Mouse (Mus musculus) CH12.LX (cell line): Measurements from ENCODE around the gene Zfp280d. TPM values are rescaled to one million over a fixed set of nuclear protein-coding genes. Genes with fewer than 3 reads are reported as not detected.

Source experiments
- DNase-seq: peaks from one replicate; pipeline ENCODE4 v3.0.0-alpha.2; 2013; ENCODE audit errors: extremely low read depth
- H3K27ac ChIP-seq: 2 replicates; pipeline ENCODE4 v1.5.1; 2012; ENCODE audit warnings: low read depth, mild to moderate bottlenecking, control low read depth, moderate library complexity; ENCODE audit not compliant: insufficient read depth
- H3K27me3 ChIP-seq: replicated peaks from 2 replicates; pipeline ENCODE3; 2012; ENCODE audit warnings: inconsistent platforms
- H3K36me3 ChIP-seq, 2 experiments: replicated peaks in 1 of 2; 2 replicates each; pipeline versions ENCODE3 to v1.6.1; 2012; ENCODE audit warnings: inconsistent platforms in 1 of 2, low read length in 1 of 2, mild to moderate bottlenecking in 1 of 2, mixed read lengths in 1 of 2, moderate library complexity in 1 of 2; ENCODE audit not compliant: control insufficient read depth in 1 of 2, insufficient read depth in 1 of 2
- H3K4me1 ChIP-seq, 2 experiments: 2 replicates each; pipeline ENCODE4 v1.6.1; 2012; ENCODE audit warnings: inconsistent platforms in 1 of 2, moderate library complexity in 1 of 2; ENCODE audit not compliant: insufficient read depth in 2 of 2, control insufficient read depth in 1 of 2
- H3K4me2 ChIP-seq: 2 replicates; pipeline ENCODE4 v1.6.1; 2012; ENCODE audit warnings: low read depth, mild to moderate bottlenecking, control low read depth; ENCODE audit not compliant: poor library complexity, insufficient read depth, severe bottlenecking
- H3K4me3 ChIP-seq, 3 experiments: fragments of 150-350 bp in 1 of 3; sonication (generic) in 1 of 3; replicated peaks in 1 of 3; 2 replicates each; pipeline versions ENCODE3 to v1.5.1; 2011 to 2012; ENCODE audit warnings: low read depth in 2 of 3, low read length in 2 of 3, mild to moderate bottlenecking in 2 of 3, moderate library complexity in 2 of 3, control low read depth in 1 of 3, improper control_type of control experiment in 1 of 3, inconsistent platforms in 1 of 3, mixed read lengths in 1 of 3; ENCODE audit not compliant: poor library complexity in 1 of 3
- H3K79me2 ChIP-seq: replicated peaks from 2 replicates; pipeline ENCODE4 v1.6.1; 2012; ENCODE audit warnings: mild to moderate bottlenecking, moderate library complexity; ENCODE audit not compliant: control insufficient read depth, poor library complexity, insufficient read depth, severe bottlenecking; ENCODE audit errors: extremely low read depth
- H3K9ac ChIP-seq: 2 replicates; pipeline ENCODE4 v1.6.1; 2012; ENCODE audit warnings: low read depth, mild to moderate bottlenecking, control low read depth, moderate library complexity; ENCODE audit not compliant: insufficient read depth
- H3K9me3 ChIP-seq: replicated peaks from 2 replicates; pipeline ENCODE3; 2012; ENCODE audit warnings: low read length, inconsistent platforms, mixed read lengths
- E2F4 ChIP-seq: IDR thresholded peaks from 2 replicates; pipeline ENCODE4 v1.6.1; 2011; ENCODE audit warnings: low read depth, low read length, improper control_type of control experiment; ENCODE audit not compliant: insufficient replicate concordance
- ETS1 ChIP-seq: conservative IDR thresholded peaks from 2 replicates; pipeline ENCODE4 v1.6.1; 2012; ENCODE audit warnings: low read depth, mild to moderate bottlenecking, inconsistent platforms, low read length, improper control_type of control experiment, moderate library complexity
- HCFC1 ChIP-seq: IDR thresholded peaks from 2 replicates; pipeline ENCODE4 v1.6.1; 2012; ENCODE audit warnings: low read depth, mild to moderate bottlenecking, inconsistent platforms, low read length, improper control_type of control experiment
- JUN ChIP-seq: IDR thresholded peaks from 2 replicates; pipeline ENCODE4 v1.6.1; 2011; ENCODE audit warnings: low read depth, mild to moderate bottlenecking, low read length, improper control_type of control experiment, moderate library complexity; ENCODE audit not compliant: insufficient read depth
- JUND ChIP-seq: conservative IDR thresholded peaks from 2 replicates; pipeline ENCODE4 v1.6.1; 2011; ENCODE audit warnings: low read depth, low read length, improper control_type of control experiment
- KAT2A ChIP-seq: IDR thresholded peaks from 2 replicates; pipeline ENCODE4 v1.6.1; 2012; ENCODE audit warnings: low read length, improper control_type of control experiment, inconsistent platforms; ENCODE audit not compliant: insufficient replicate concordance
- MAFK ChIP-seq: IDR thresholded peaks from 2 replicates; pipeline ENCODE4 v1.6.1; 2011; ENCODE audit warnings: low read length, improper control_type of control experiment; ENCODE audit not compliant: insufficient replicate concordance
- NRF1 ChIP-seq: IDR thresholded peaks from 2 replicates; pipeline ENCODE4 v1.6.1; 2014; ENCODE audit warnings: low read depth, mild to moderate bottlenecking, inconsistent platforms, low read length, improper control_type of control experiment, moderate library complexity
- PAX5 ChIP-seq: IDR thresholded peaks from 2 replicates; pipeline ENCODE4 v1.6.1; 2012; ENCODE audit warnings: low read length, inconsistent platforms, mixed read lengths
- SMC3 ChIP-seq: IDR thresholded peaks from 2 replicates; pipeline ENCODE4 v1.6.1; 2011; ENCODE audit warnings: low read depth, low read length, improper control_type of control experiment
- TCF12 ChIP-seq: IDR thresholded peaks from 2 replicates; pipeline ENCODE4 v1.6.1; 2014; ENCODE audit warnings: low read depth, mild to moderate bottlenecking, inconsistent platforms, low read length, improper control_type of control experiment
- UBTF ChIP-seq: IDR thresholded peaks from 2 replicates; pipeline ENCODE4 v1.6.1; 2012; ENCODE audit warnings: low read depth, mild to moderate bottlenecking, inconsistent platforms, low read length, improper control_type of control experiment, moderate library complexity
- USF2 ChIP-seq: conservative IDR thresholded peaks from 2 replicates; pipeline ENCODE4 v1.6.1; 2011; ENCODE audit warnings: low read depth, low read length, improper control_type of control experiment
- dilution Hi-C: fragments of 300-500 bp; cut with MboI; formaldehyde crosslinking; loops from 2 replicates; pipeline ENCODE4 v1.14.3; 2020; ENCODE audit warnings: low sequenced_read_pairs; ENCODE audit not compliant: extremely low pct_unique_long_range_greater_than_20kb, extremely low pct_ligation_motif_present
- in situ Hi-C: fragments of 300-500 bp; cut with MboI; formaldehyde crosslinking; loops from 3 replicates; pipeline ENCODE4 v1.14.3; 2019; ENCODE audit warnings: low sequenced_read_pairs, low pct_ligation_motif_present, low pct_unique_long_range_greater_than_20kb, mixed read lengths
- polyA plus RNA-seq: library from polyadenylated mRNA; unstranded; fragments of >175 nt; gene quantifications from 2 replicates; pipeline ENCODE4 v1.2.1, GENCODE M21; 2012; ENCODE audit warnings: low read depth; ENCODE audit not compliant: insufficient read length
- total RNA-seq, 2 experiments: library from RNA; depleted of rRNA; stranded (reverse); fragments of 300-350 nt in 1 of 2; fragments of >200 nt in 1 of 2; gene quantifications; 2 replicates each; pipeline ENCODE4 v1.2.3; 2012 to 2014

The Zfp280d gene
- total and polyA plus RNA-seq, 3 experiments = 22.3 to 35.8 (median 26.0) TPM

GRCm38 (mm10) chr9:72390321-72391077 is 115.8 kb downstream of the Zfp280d start:
- no peak overlapping the region for H3K4me2 ChIP-seq
- H3K27ac ChIP-seq = no peak overlapping the region
- TF ChIP-seq SMC3 (no peak), USF2 (no peak), JUN (no peak), E2F4 (no peak), NRF1 (no peak), TCF12 (no peak), PAX5 (no peak), HCFC1 (no peak)
- no peak overlapping the region for H3K4me3 ChIP-seq
- DNase-seq = no peak
- H3K9me3 ChIP-seq = no peaks in the 10 kb centered on the region
- no peak overlapping the region for H3K9ac ChIP-seq
- no peaks in the 10 kb centered on the region for H3K36me3 ChIP-seq
- dilution Hi-C loops = no loop called here
- in situ Hi-C loops = no loop called here
- peaks cover 3 to 8% of the 10 kb centered on the region in 2 experiments; a peak in 2 of 4 replicates for H3K4me1 ChIP-seq
- H3K27me3 ChIP-seq = no peaks in the 10 kb centered on the region
- no peaks in the 10 kb centered on the region for H3K79me2 ChIP-seq

GRCm38 (mm10) chr9:72392686-72393085 is 118.0 kb downstream of the Zfp280d start:
- DNase-seq = no peak
- no peaks in the 10 kb centered on the region for H3K79me2 ChIP-seq
- no peaks in the 10 kb centered on the region for H3K27me3 ChIP-seq
- no peak overlapping the region for H3K4me3 ChIP-seq
- no peak for TF ChIP-seq ETS1
- no peak overlapping the region for H3K4me2 ChIP-seq
- peaks cover 3 to 8% of the 10 kb centered on the region in 2 experiments; a peak in 2 of 4 replicates for H3K4me1 ChIP-seq
- no peaks in the 10 kb centered on the region for H3K36me3 ChIP-seq
- H3K9me3 ChIP-seq = no peaks in the 10 kb centered on the region
- dilution Hi-C loops = no loop called here
- no peak overlapping the region for H3K9ac ChIP-seq
- in situ Hi-C loops = no loop called here
- no peak overlapping the region for H3K27ac ChIP-seq

- Histone ChIP-seq H3K27me3 (no peaks in the 10 kb centered on the region), H3K4me2 (no peak overlapping the region), H3K9me3 (no peaks in the 10 kb centered on the region), H3K9ac (no peak overlapping the region), H3K27ac (no peak overlapping the region), H3K4me3 (no peak overlapping the region), H3K36me3 (no peaks in the 10 kb centered on the region), H3K4me1 (peaks cover 3 to 8% of the 10 kb centered on the region in 2 experiments; a peak in 2 of 4 replicates), H3K79me2 (no peaks in the 10 kb centered on the region)
- TF ChIP-seq NRF1 (no peak), SMC3 (no peak), UBTF (no peak), KAT2A (no peak), MAFK (no peak), JUND (no peak)
- in situ Hi-C loops = no loop called here
- DNase-seq = no peak
- dilution Hi-C loops = no loop called here
Observed at GRCm38 (mm10) chr9:72393238-72393637, 118.6 kb downstream of the Zfp280d start.
